Mouse (Mus musculus) intestine, embryonic 14.5 days (tissue): Measurements from ENCODE around the gene Cp. TPM values are rescaled to one million over a fixed set of nuclear protein-coding genes. Genes with fewer than 3 reads are reported as not detected.

Source experiments
- ATAC-seq: fragments of 200-750 bp; cut with Nextera tagmentation; replicated peaks from 2 replicates; pipeline ENCODE4 v1.8.0; 2017; ENCODE audit warnings: low read depth, moderate number of reproducible peaks, moderate TSS enrichment, moderate library complexity; ENCODE audit not compliant: low FRiP score, low TSS enrichment
- DNase-seq: peaks from one replicate; pipeline ENCODE4 v3.0.0-alpha.2; 2018; ENCODE audit warnings: low spot score
- H3K27ac ChIP-seq: fragments of 300-500 bp; sonication (generic); 2 replicates; pipeline ENCODE4 v1.5.1; 2014; ENCODE audit warnings: low read depth, mild to moderate bottlenecking, control low read depth
- H3K27me3 ChIP-seq: fragments of 300-500 bp; sonication (generic); replicated peaks from 2 replicates; pipeline ENCODE4 v1.6.1; 2014; ENCODE audit warnings: low read length, control low read depth; ENCODE audit not compliant: control insufficient read depth, insufficient read depth
- H3K36me3 ChIP-seq: fragments of 300-500 bp; sonication (generic); 2 replicates; pipeline ENCODE4 v1.6.1; 2014; ENCODE audit warnings: low read length, control low read depth; ENCODE audit not compliant: control insufficient read depth, insufficient read depth
- H3K4me1 ChIP-seq: fragments of 300-500 bp; sonication (generic); replicated peaks from 2 replicates; pipeline ENCODE4 v1.6.1; 2014; ENCODE audit warnings: low read length, control low read depth, mixed read lengths; ENCODE audit not compliant: control insufficient read depth, insufficient read depth
- H3K4me2 ChIP-seq: fragments of 300-500 bp; sonication (generic); 2 replicates; pipeline ENCODE4 v1.6.1; 2014; ENCODE audit warnings: low read length
- H3K4me3 ChIP-seq: fragments of 300-500 bp; sonication (generic); 2 replicates; pipeline ENCODE4 v1.5.1; 2014; ENCODE audit warnings: low read depth, low read length, control low read depth, mixed read lengths
- H3K9ac ChIP-seq: fragments of 300-500 bp; sonication (generic); 2 replicates; pipeline ENCODE4 v1.6.1; 2014; ENCODE audit warnings: mild to moderate bottlenecking, low read length
- H3K9me3 ChIP-seq: fragments of 300-500 bp; sonication (generic); 2 replicates; pipeline ENCODE4 v1.6.1; 2016; ENCODE audit warnings: low read length, control low read depth; ENCODE audit not compliant: control insufficient read depth
- WGBS: fragments of 180-500 bp; shearing (Covaris S2); extraction: QIAGEN DNeasy Blood & Tissue Kit; methylation state at CpG from one replicate; pipeline ENCODE4 v1.1.7; 2014; 5-methylcytosine and 5-hydroxymethylcytosine counted together
- polyA plus RNA-seq: library from polyadenylated mRNA; unstranded; fragments of >200 nt; fragmentation: Nextera tagmentation; extraction: Ambion mirVana; gene quantifications from 2 replicates; pipeline ENCODE4 v1.2.1, GENCODE M21; 2014

The Cp gene
- polyA plus RNA-seq, 1 experiment from 2014 or later = 0.23 TPM

- H3K9me3 ChIP-seq = no peaks in the 10 kb centered on the region
- no peak overlapping the region for H3K9ac ChIP-seq
- H3K4me1 ChIP-seq = no peaks in the 10 kb centered on the region
- WGBS = 68% methylated on average over 3 of the region's 3 CpGs
- no peaks in the 10 kb centered on the region for H3K27me3 ChIP-seq
- no peaks in the 10 kb centered on the region for H3K36me3 ChIP-seq
- no peak overlapping the region for H3K4me2 ChIP-seq
- no peak overlapping the region for H3K27ac ChIP-seq
- no peak for DNase-seq
- no peak for ATAC-seq
- H3K4me3 ChIP-seq = no peak overlapping the region
Measured at GRCm38 (mm10) chr3:19962769-19963513, 6.1 kb downstream of the Cp start.

- H3K27ac ChIP-seq = no peak overlapping the region
- H3K9me3 ChIP-seq = no peaks in the 10 kb centered on the region
- H3K9ac ChIP-seq = no peak overlapping the region
- ATAC-seq (no peak), DNase-seq (no peak)
- H3K27me3 ChIP-seq = no peaks in the 10 kb centered on the region
- WGBS = 72% methylated on average over 2 of the region's 2 CpGs
- H3K4me1 ChIP-seq = no peaks in the 10 kb centered on the region
- no peaks in the 10 kb centered on the region for H3K36me3 ChIP-seq
- H3K4me2 ChIP-seq = no peak overlapping the region
- no peak overlapping the region for H3K4me3 ChIP-seq
Measured at GRCm38 (mm10) chr3:19964625-19965188, 7.9 kb downstream of the Cp start.

GRCm38 (mm10) chr3:19965239-19965638 is 8.4 kb downstream of the Cp start:
- H3K9me3 ChIP-seq = no peaks in the 10 kb centered on the region
- ATAC-seq (no peak), DNase-seq (no peak)
- 85% methylated on average over 5 of the region's 5 CpGs for WGBS
- no peaks in the 10 kb centered on the region for H3K36me3 ChIP-seq
- no peak overlapping the region for H3K27ac ChIP-seq
- no peaks in the 10 kb centered on the region for H3K27me3 ChIP-seq
- no peaks in the 10 kb centered on the region for H3K4me1 ChIP-seq
- H3K9ac ChIP-seq = no peak overlapping the region
- no peak overlapping the region for H3K4me2 ChIP-seq
- no peak overlapping the region for H3K4me3 ChIP-seq

- no peak for DNase-seq
- Histone ChIP-seq H3K9ac (no peak overlapping the region), H3K27me3 (no peaks in the 10 kb centered on the region), H3K27ac (no peak overlapping the region), H3K9me3 (no peaks in the 10 kb centered on the region), H3K4me1 (no peaks in the 10 kb centered on the region), H3K36me3 (no peaks in the 10 kb centered on the region), H3K4me2 (no peak overlapping the region), H3K4me3 (no peak overlapping the region)
- ATAC-seq = no peak
- whole genome bisulfite sequencing = 74% methylated on average over 4 of the region's 4 CpGs
Measured at GRCm38 (mm10) chr3:19966072-19966471, 9.2 kb downstream of the Cp start.

- no peak overlapping the region for H3K4me3 ChIP-seq
- no peak overlapping the region for H3K4me2 ChIP-seq
- no peak overlapping the region for H3K27ac ChIP-seq
- no peaks in the 10 kb centered on the region for H3K4me1 ChIP-seq
- no peaks in the 10 kb centered on the region for H3K9me3 ChIP-seq
- DNase-seq (no peak), ATAC-seq (no peak)
- no peak overlapping the region for H3K9ac ChIP-seq
- no peaks in the 10 kb centered on the region for H3K27me3 ChIP-seq
- WGBS = 55% methylated on average over 4 of the region's 4 CpGs
- no peaks in the 10 kb centered on the region for H3K36me3 ChIP-seq
Measured at GRCm38 (mm10) chr3:19978474-19978873, 21.6 kb downstream of the Cp start.

GRCm38 (mm10) chr3:19981156-19981555 is 24.3 kb downstream of the Cp start:
- Histone ChIP-seq H3K27ac (no peak overlapping the region), H3K4me1 (no peaks in the 10 kb centered on the region), H3K27me3 (no peaks in the 10 kb centered on the region), H3K9me3 (no peaks in the 10 kb centered on the region), H3K36me3 (no peaks in the 10 kb centered on the region), H3K4me3 (no peak overlapping the region), H3K9ac (no peak overlapping the region), H3K4me2 (no peak overlapping the region)
- no peak for ATAC-seq
- 79% methylated on average over 2 of the region's 2 CpGs for WGBS
- DNase-seq = no peak

GRCm38 (mm10) chr3:19982846-19983245 is 26.0 kb downstream of the Cp start:
- Histone ChIP-seq H3K27me3 (no peaks in the 10 kb centered on the region), H3K27ac (no peak overlapping the region), H3K9me3 (no peaks in the 10 kb centered on the region), H3K4me1 (no peaks in the 10 kb centered on the region), H3K4me3 (no peak overlapping the region), H3K4me2 (no peak overlapping the region), H3K36me3 (no peaks in the 10 kb centered on the region), H3K9ac (no peak overlapping the region)
- ATAC-seq = no peak
- DNase-seq = no peak

- no peaks in the 10 kb centered on the region for H3K36me3 ChIP-seq
- no peak for ATAC-seq
- 60% methylated on average over 3 of the region's 3 CpGs for WGBS
Measured at GRCm38 (mm10) chr3:19986123-19986522, 29.3 kb downstream of the Cp start.

GRCm38 (mm10) chr3:19990031-19990430 is 33.2 kb downstream of the Cp start:
- Histone ChIP-seq H3K27me3 (no peaks in the 10 kb centered on the region), H3K9ac (no peak overlapping the region), H3K4me1 (no peaks in the 10 kb centered on the region), H3K4me3 (no peak overlapping the region), H3K36me3 (no peaks in the 10 kb centered on the region), H3K9me3 (no peaks in the 10 kb centered on the region), H3K4me2 (no peak overlapping the region), H3K27ac (no peak overlapping the region)
- ATAC-seq = no peak
- no peak for DNase-seq
- 80% methylated on average over 3 of the region's 3 CpGs for WGBS

More at GRCm38 (mm10) chr3:19986123-19986522, 29.3 kb downstream of the Cp start:
- DNase-seq = no peak
- Histone ChIP-seq H3K4me2 (no peak overlapping the region), H3K9me3 (no peaks in the 10 kb centered on the region), H3K4me3 (no peak overlapping the region), H3K27me3 (no peaks in the 10 kb centered on the region), H3K27ac (no peak overlapping the region), H3K4me1 (no peaks in the 10 kb centered on the region), H3K9ac (no peak overlapping the region)
